Mouse (Mus musculus) heart, embryonic 10.5 days (tissue): ENCODE results near the gene Mettl7a2. TPM values are rescaled to one million over a fixed set of nuclear protein-coding genes. Genes with fewer than 3 reads are reported as not detected.
A peak's percentile ranks its signal among the peaks of the same experiment; 100 is the strongest.
"Not testable (repeated sequence)": the region's sequence is repeated elsewhere in the genome, so short reads cannot be mapped to it uniquely, and the experiment has no call there.

Experiments
- DNase-seq: peaks from one replicate; pipeline ENCODE4 v3.0.0-alpha.2; 2017; ENCODE audit warnings: low spot score
- H3K27ac ChIP-seq: fragments of 300-500 bp; sonication (generic); 2 replicates; pipeline ENCODE4 v1.5.1; 2016; ENCODE audit warnings: mild to moderate bottlenecking
- H3K27me3 ChIP-seq: fragments of 300-500 bp; sonication (generic); 2 replicates; pipeline ENCODE4 v1.6.1; 2016; ENCODE audit warnings: mild to moderate bottlenecking; ENCODE audit not compliant: poor library complexity, insufficient read depth, severe bottlenecking
- H3K36me3 ChIP-seq: fragments of 300-500 bp; sonication (generic); 2 replicates; pipeline ENCODE4 v1.6.1; 2016; ENCODE audit warnings: mild to moderate bottlenecking, moderate library complexity
- H3K4me1 ChIP-seq: fragments of 300-500 bp; sonication (generic); 2 replicates; pipeline ENCODE4 v1.6.1; 2016; ENCODE audit warnings: mild to moderate bottlenecking
- H3K4me3 ChIP-seq: fragments of 300-500 bp; sonication (generic); 2 replicates; pipeline ENCODE4 v1.5.1; 2016; ENCODE audit warnings: mild to moderate bottlenecking, moderate library complexity
- H3K9me3 ChIP-seq: fragments of 300-500 bp; sonication (generic); 2 replicates; pipeline ENCODE4 v1.6.1; 2016; ENCODE audit warnings: mild to moderate bottlenecking, moderate library complexity
- WGBS: fragments of 180-500 bp; shearing (Covaris S2); methylation state at CpG from one replicate; pipeline ENCODE4 v1.1.7; 2016; 5-methylcytosine and 5-hydroxymethylcytosine counted together
- polyA plus RNA-seq: library from polyadenylated mRNA; unstranded; fragments of >200 nt; fragmentation: Nextera tagmentation; extraction: Ambion mirVana; gene quantifications from 2 replicates; pipeline ENCODE4 v1.2.1, GENCODE M21; 2016

Mettl7a2 gene
- polyA plus RNA-seq, 1 experiment from 2014 or later: not detected

GRCm38 (mm10) chr15:100351501-100352060 lies 1.4 kb upstream of the Mettl7a2 start:
- 50% methylated on average over 6 of the region's 6 CpGs for WGBS
- H3K4me1 ChIP-seq: peaks cover 25% of the 10 kb centered on the region
- peak; percentile 74 for DNase-seq
- H3K9me3 ChIP-seq: no peaks in the 10 kb centered on the region
- no peaks in the 10 kb centered on the region for H3K36me3 ChIP-seq
- 0 out of 2 replicates have a peak overlapping the region, but pooled peaks have one; percentile 25 for H3K27ac ChIP-seq
- no peak overlapping the region for H3K4me3 ChIP-seq
- no peaks in the 10 kb centered on the region for H3K27me3 ChIP-seq

GRCm38 (mm10) chr15:100353399-100353798 lies 399 bp downstream of the Mettl7a2 start:
- WGBS: 84% methylated on average over 22 of the region's 22 CpGs

GRCm38 (mm10) chr15:100355876-100356275 lies 2.9 kb downstream of the Mettl7a2 start:
- no peak overlapping the region for H3K4me3 ChIP-seq
- 81% methylated on average over 5 of the region's 5 CpGs for WGBS
- no peaks in the 10 kb centered on the region; the same call in 1 of the 2 replicates for H3K27me3 ChIP-seq
- H3K27ac ChIP-seq: no peak overlapping the region
- peaks cover 10% of the 10 kb centered on the region for H3K4me1 ChIP-seq
- no peaks in the 10 kb centered on the region for H3K36me3 ChIP-seq
- no peak for DNase-seq
- H3K9me3 ChIP-seq: no peaks in the 10 kb centered on the region

More at GRCm38 (mm10) chr15:100353399-100353798, 399 bp downstream of the Mettl7a2 start:
- H3K27me3 ChIP-seq, H3K9me3 ChIP-seq, DNase-seq, H3K36me3 ChIP-seq, H3K27ac ChIP-seq, H3K4me3 ChIP-seq: not testable (repeated sequence)
- peaks cover 22% of the 10 kb centered on the region for H3K4me1 ChIP-seq

GRCm38 (mm10) chr15:100364242-100364641 lies 11.2 kb downstream of the Mettl7a2 start, which contains the start of gene Higd1c:
Gene Higd1c (plus strand): TSS chr15:100364542.
- Histone ChIP-seq H3K36me3 (no peaks in the 10 kb centered on the region), H3K27me3 (peaks cover 7% of the 10 kb centered on the region; the same call in 1 of the 2 replicates), H3K4me1 (no peaks in the 10 kb centered on the region), H3K27ac (no peak within 1 kb of the TSS), H3K4me3 (no peak within 1 kb of the TSS), H3K9me3 (no peaks in the 10 kb centered on the region)
- no peak for DNase-seq
- WGBS: 69% methylated on average over 7 of the region's 7 CpGs

GRCm38 (mm10) chr15:100365967-100366366 lies 13.0 kb downstream of the Mettl7a2 start:
- H3K4me1 ChIP-seq, H3K36me3 ChIP-seq, H3K4me3 ChIP-seq, H3K27ac ChIP-seq, H3K27me3 ChIP-seq, H3K9me3 ChIP-seq, DNase-seq: not testable (repeated sequence)
- 79% methylated on average over 9 of the region's 9 CpGs for WGBS

GRCm38 (mm10) chr15:100367119-100367518 lies 14.1 kb downstream of the Mettl7a2 start:
- Histone ChIP-seq H3K36me3 (no peaks in the 10 kb centered on the region), H3K9me3 (no peaks in the 10 kb centered on the region), H3K4me1 (no peaks in the 10 kb centered on the region), H3K4me3 (no peak overlapping the region), H3K27me3 (peaks cover 7% of the 10 kb centered on the region; the same call in 1 of the 2 replicates), H3K27ac (no peak overlapping the region)
- DNase-seq: no peak
- 77% methylated on average over 7 of the region's 7 CpGs for WGBS

- no peaks in the 10 kb centered on the region for H3K9me3 ChIP-seq
- H3K36me3 ChIP-seq: no peaks in the 10 kb centered on the region
- H3K27me3 ChIP-seq: no peaks in the 10 kb centered on the region
- H3K4me3 ChIP-seq: no peak overlapping the region
- H3K27ac ChIP-seq: no peak overlapping the region
- no peaks in the 10 kb centered on the region for H3K4me1 ChIP-seq
- no peak for DNase-seq
- 26% methylated on average over 5 of the region's 5 CpGs for WGBS
Observed at GRCm38 (mm10) chr15:100375066-100375465, 22.1 kb downstream of the Mettl7a2 start.

GRCm38 (mm10) chr15:100377847-100378505 lies 25.0 kb downstream of the Mettl7a2 start:
- not testable (repeated sequence) for H3K27me3 ChIP-seq, H3K4me1 ChIP-seq, H3K36me3 ChIP-seq, H3K4me3 ChIP-seq, H3K27ac ChIP-seq, DNase-seq, H3K9me3 ChIP-seq
- WGBS: 30% methylated on average over 4 of the region's 9 CpGs

- Histone ChIP-seq H3K4me3 (no peak overlapping the region), H3K36me3 (no peaks in the 10 kb centered on the region), H3K9me3 (no peaks in the 10 kb centered on the region), H3K4me1 (no peaks in the 10 kb centered on the region), H3K27ac (no peak overlapping the region), H3K27me3 (no peaks in the 10 kb centered on the region; the same call in 1 of the 2 replicates)
- no peak for DNase-seq
- 88% methylated on average over 8 of the region's 8 CpGs for WGBS
Observed at GRCm38 (mm10) chr15:100379658-100380057, 26.7 kb downstream of the Mettl7a2 start.

- Histone ChIP-seq H3K27ac (no peak overlapping the region), H3K4me1 (no peaks in the 10 kb centered on the region), H3K36me3 (no peaks in the 10 kb centered on the region), H3K9me3 (no peaks in the 10 kb centered on the region), H3K4me3 (no peak overlapping the region), H3K27me3 (no peaks in the 10 kb centered on the region; the same call in 1 of the 2 replicates)
- DNase-seq: no peak
- 70% methylated on average over 2 of the region's 2 CpGs for WGBS
Observed at GRCm38 (mm10) chr15:100380104-100380503, 27.1 kb downstream of the Mettl7a2 start.

- Histone ChIP-seq H3K9me3 (no peaks in the 10 kb centered on the region), H3K4me3 (no peak overlapping the region), H3K4me1 (peaks cover 16% of the 10 kb centered on the region), H3K27ac (no peak overlapping the region), H3K36me3 (no peaks in the 10 kb centered on the region), H3K27me3 (no peaks in the 10 kb centered on the region; the same call in 1 of the 2 replicates)
- DNase-seq: no peak
- 92% methylated on average over 9 of the region's 9 CpGs for WGBS
Observed at GRCm38 (mm10) chr15:100385705-100386104, 32.7 kb downstream of the Mettl7a2 start.

GRCm38 (mm10) chr15:100387544-100388223 lies 34.7 kb downstream of the Mettl7a2 start:
- 91% methylated on average over 17 of the region's 17 CpGs for WGBS
- Histone ChIP-seq H3K9me3 (no peaks in the 10 kb centered on the region), H3K4me3 (no peak overlapping the region), H3K27ac (no peak overlapping the region), H3K4me1 (peaks cover 35% of the 10 kb centered on the region), H3K36me3 (no peaks in the 10 kb centered on the region), H3K27me3 (no peaks in the 10 kb centered on the region; the same call in 1 of the 2 replicates)
- no peak for DNase-seq

- no peak overlapping the region for H3K27ac ChIP-seq
- peaks cover 41% of the 10 kb centered on the region for H3K4me1 ChIP-seq
- H3K4me3 ChIP-seq: no peak overlapping the region
- H3K9me3 ChIP-seq: no peaks in the 10 kb centered on the region
- DNase-seq: no peak
- no peaks in the 10 kb centered on the region for H3K36me3 ChIP-seq
- H3K27me3 ChIP-seq: no peaks in the 10 kb centered on the region; the same call in 1 of the 2 replicates
- 86% methylated on average over 16 of the region's 16 CpGs for WGBS
Observed at GRCm38 (mm10) chr15:100388224-100388835, 35.3 kb downstream of the Mettl7a2 start.
